Mouse (Mus musculus) ovary, postnatal 36 days (tissue): ENCODE measurements around the gene Gfy.

ENCODE experiments used
- DNase-seq: peaks from one replicate; pipeline ENCODE4 v3.0.0; 2022; ENCODE audit warnings: low spot score, mixed read lengths

Gene Gfy

GRCm38 (mm10) chr7:45127700-45128224 is 51.6 kb downstream of the Gfy start:
- DNase-seq, result no peak

GRCm38 (mm10) chr7:45126844-45127699 is 52.3 kb downstream of the Gfy start:
- DNase-seq, result no peak
